In the genomic region with DNA sequence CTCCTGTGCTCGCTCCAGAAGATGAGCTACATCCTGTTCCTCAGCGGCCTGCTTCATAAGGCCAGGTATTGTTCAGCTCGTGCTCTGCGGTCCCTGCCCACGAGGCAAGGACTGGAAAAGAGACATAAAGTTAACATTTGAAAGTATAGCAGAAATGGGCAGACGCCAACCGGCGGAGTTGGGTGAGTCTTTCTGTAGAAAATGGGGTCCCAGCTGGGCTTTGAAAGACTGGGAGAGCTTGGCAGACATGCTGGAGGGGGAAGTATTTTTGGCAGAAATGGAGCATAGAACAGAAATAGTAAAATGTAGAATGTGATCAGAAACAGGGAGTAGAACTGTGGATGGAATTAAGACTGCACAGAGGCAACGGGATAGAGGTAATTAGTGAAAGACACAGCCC, we compare ENCODE assay signal across 20 mouse cellular contexts.
DNase-seq lines count a peak whose midpoint lies in the region; ATAC-seq lines count a peak whose summit lies in the region.
"Had no signal": no experiment of that assay in that cellular context is flagged by ENCODE, and none has a peak within 500 bp of the region (broad histone marks: within the 10 kb centered on the region; RNA-seq: fewer than 3 reads in every experiment).

No protein-coding gene starts in this region.

- H3K36me3 ChIP-seq in limb, embryonic 15.5 days: no peaks in the 10 kb centered on the region
- peaks cover 2% of the 10 kb centered on the region; the same call in 1 of the 2 replicates for H3K36me3 ChIP-seq in limb, embryonic 10.5 days
- H3K36me3 ChIP-seq: neural tube, embryonic 12.5 days; stomach, embryonic 15.5 days had no signal

- intact Hi-C loops in left cerebral cortex, postnatal 14 days (cut with DNase I): no loop called here

- H3K27ac ChIP-seq in limb, embryonic 15.5 days: 0 out of 2 replicates have a peak overlapping the region, but pooled peaks have one; percentile 13
- H3K27ac ChIP-seq in limb, embryonic 10.5 days: no peak overlapping the region
- H3K27ac ChIP-seq: embryonic facial prominence, embryonic 10.5 days; hindbrain, embryonic 14.5 days; kidney, postnatal 0 days; left cerebral cortex, adult 2 months; neural tube, embryonic 12.5 days; stomach, embryonic 15.5 days had no signal

- no peak overlapping the region for H3K4me3 ChIP-seq in limb, embryonic 15.5 days
- no peak overlapping the region for H3K4me3 ChIP-seq in limb, embryonic 10.5 days
- H3K4me3 ChIP-seq: embryonic facial prominence, embryonic 10.5 days; erythroblast, embryonic 14.5 days; left cerebral cortex, adult 2 months; neural tube, embryonic 12.5 days; stomach, embryonic 15.5 days had no signal

- ATAC-seq in frontal cortex, adult (ENCODE audit: low TSS enrichment): peak; percentile 44; the same call in 1 of the 2 replicates
- ATAC-seq in limb, embryonic 15.5 days (ENCODE audit: insufficient number of reproducible peaks, low FRiP score, low TSS enrichment, low read depth): no peak
- ATAC-seq: intestine, embryonic 16.5 days had no signal

- no peaks in the 10 kb centered on the region for H3K27me3 ChIP-seq in limb, embryonic 15.5 days
- H3K27me3 ChIP-seq in limb, embryonic 10.5 days (ENCODE audit: low read depth, poor library complexity, severe bottlenecking): no peaks in the 10 kb centered on the region
- H3K27me3 ChIP-seq: neural tube, embryonic 12.5 days; stomach, embryonic 15.5 days had no signal

- DNase-seq in frontal cortex, postnatal 25 days (ENCODE audit: low spot score in 2 of 2): no peak
- no peak for DNase-seq in limb, embryonic 10.5 days (ENCODE audit: low spot score)
- DNase-seq in left cerebral cortex, postnatal 14 days (ENCODE audit: low spot score in 2 of 2): peak; percentile 54 to 57
- DNase-seq in telencephalon, adult 2 months (ENCODE audit: low read depth, low spot score): peak; percentile 44
- DNase-seq in MN1 (ENCODE audit: low spot score): no peak
- DNase-seq in lung, postnatal 36 days: no peak
- DNase-seq: adrenal gland, adult 8-10 months; cerebellum, adult 11-12 months; liver; lung, adult 18-20 months had no signal

- WGBS in limb, embryonic 15.5 days: 57% methylated on average over 9 of the region's 9 CpGs
- WGBS in limb, embryonic 10.5 days: 91% methylated on average over 9 of the region's 9 CpGs

- H3K4me1 ChIP-seq in limb, embryonic 15.5 days: peaks cover 54% of the 10 kb centered on the region
- peaks cover 45% of the 10 kb centered on the region for H3K4me1 ChIP-seq in limb, embryonic 10.5 days

- no peaks in the 10 kb centered on the region for H3K9me3 ChIP-seq in limb, embryonic 15.5 days
- H3K9me3 ChIP-seq in limb, embryonic 10.5 days (replicated peaks): no peaks in the 10 kb centered on the region
- H3K9me3 ChIP-seq: embryonic facial prominence, embryonic 10.5 days; neural tube, embryonic 12.5 days; stomach, embryonic 15.5 days had no signal

- no peak overlapping the region for H3K9ac ChIP-seq in limb, embryonic 15.5 days
- H3K9ac ChIP-seq: hindbrain, embryonic 14.5 days; neural tube, embryonic 12.5 days; stomach, embryonic 15.5 days had no signal

- H3K4me2 ChIP-seq in limb, embryonic 15.5 days: no peak overlapping the region
- H3K4me2 ChIP-seq: hindbrain, embryonic 14.5 days; neural tube, embryonic 12.5 days; stomach, embryonic 15.5 days had no signal

Comparison
In these comparisons a context has a peak if more than half of its experiments do, and no peak if none do; other contexts are left out.
1. DNase-seq: peak in left cerebral cortex, postnatal 14 days (2 of 2) and telencephalon, adult 2 months (single experiment); none in frontal cortex, postnatal 25 days (0 of 2), limb, embryonic 10.5 days (single experiment), MN1 (single experiment) and lung, postnatal 36 days (single experiment).